Mouse (Mus musculus): ENCODE data around the gene Lrmda. TPM values are rescaled to one million over a fixed set of nuclear protein-coding genes. Genes with fewer than 3 reads are reported as not detected.

Gene Lrmda
- polyA plus RNA-seq, 1 experiment from 2014 or later = 0.23 TPM

DNA sequence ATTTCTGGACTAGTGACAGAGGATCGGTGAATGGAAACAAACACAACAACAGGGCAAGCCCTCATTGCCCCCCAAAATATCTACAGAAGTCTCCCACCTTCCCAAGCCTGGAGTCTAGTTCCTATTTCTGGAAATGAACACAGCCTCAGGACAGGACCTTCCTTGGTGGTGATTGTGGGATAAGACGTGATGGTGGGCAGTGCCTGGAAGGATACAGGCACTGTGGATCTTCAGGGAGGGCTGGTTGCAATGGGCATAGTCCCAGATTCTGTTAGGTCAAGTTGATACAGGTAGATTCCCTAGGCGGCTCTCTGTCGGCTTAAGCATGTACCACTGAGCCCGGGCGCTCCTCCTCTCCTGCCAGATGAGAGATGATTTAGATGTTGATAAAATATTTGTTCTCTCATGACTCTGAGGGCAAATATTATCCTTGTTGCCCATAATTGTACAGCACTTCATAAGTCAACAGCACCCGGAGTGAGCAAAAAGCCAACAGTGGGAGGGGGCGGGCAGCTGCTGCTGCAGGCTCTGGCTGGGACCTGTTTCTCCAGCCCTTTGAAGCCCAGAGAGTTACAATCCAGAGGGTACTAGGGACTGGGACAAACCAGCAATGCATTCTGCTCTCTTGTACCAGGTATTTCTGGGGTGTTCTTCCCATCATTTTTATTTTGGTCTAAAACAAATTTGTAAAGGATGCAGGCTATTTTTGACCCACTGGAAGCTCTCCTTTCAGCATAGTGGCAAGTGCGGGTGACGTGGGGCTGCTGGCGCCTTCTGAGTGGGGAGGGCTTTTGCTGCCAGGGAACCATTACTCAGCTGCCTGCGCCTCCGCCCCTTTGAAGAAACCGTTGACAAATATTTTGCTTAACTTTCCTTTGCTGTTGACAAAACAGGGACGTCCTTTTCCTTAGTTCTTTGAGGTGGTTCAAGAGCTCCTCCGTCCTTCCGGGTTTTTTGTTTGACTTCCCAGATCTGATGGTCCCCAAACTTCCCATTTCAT, 630.8 kb downstream of the Lrmda start:
- Histone ChIP-seq H3K9me3 (ENCODE audit: control insufficient read depth, low read length) (no peaks in the 10 kb centered on the region), H3K4me1 (ENCODE audit: control insufficient read depth, insufficient read depth, low read length) (peaks cover 8% of the 10 kb centered on the region), H3K27me3 (ENCODE audit: control insufficient read depth, insufficient read depth, low read length) (no peaks in the 10 kb centered on the region), H3K27ac (ENCODE audit: low read depth, low read length) (no peak overlapping the region), H3K9ac (ENCODE audit: low read length) (no peak overlapping the region), H3K4me2 (no peak overlapping the region), H3K4me3 (ENCODE audit: low read depth, low read length) (no peak overlapping the region), H3K36me3 (ENCODE audit: control insufficient read depth, insufficient read depth, low read length) (no peaks in the 10 kb centered on the region)
- no peak for DNase-seq (ENCODE audit: low spot score, missing footprints)
- no peak for ATAC-seq (ENCODE audit: low FRiP score)
- 79% methylated on average over 17 of the region's 17 CpGs for WGBS

DNA sequence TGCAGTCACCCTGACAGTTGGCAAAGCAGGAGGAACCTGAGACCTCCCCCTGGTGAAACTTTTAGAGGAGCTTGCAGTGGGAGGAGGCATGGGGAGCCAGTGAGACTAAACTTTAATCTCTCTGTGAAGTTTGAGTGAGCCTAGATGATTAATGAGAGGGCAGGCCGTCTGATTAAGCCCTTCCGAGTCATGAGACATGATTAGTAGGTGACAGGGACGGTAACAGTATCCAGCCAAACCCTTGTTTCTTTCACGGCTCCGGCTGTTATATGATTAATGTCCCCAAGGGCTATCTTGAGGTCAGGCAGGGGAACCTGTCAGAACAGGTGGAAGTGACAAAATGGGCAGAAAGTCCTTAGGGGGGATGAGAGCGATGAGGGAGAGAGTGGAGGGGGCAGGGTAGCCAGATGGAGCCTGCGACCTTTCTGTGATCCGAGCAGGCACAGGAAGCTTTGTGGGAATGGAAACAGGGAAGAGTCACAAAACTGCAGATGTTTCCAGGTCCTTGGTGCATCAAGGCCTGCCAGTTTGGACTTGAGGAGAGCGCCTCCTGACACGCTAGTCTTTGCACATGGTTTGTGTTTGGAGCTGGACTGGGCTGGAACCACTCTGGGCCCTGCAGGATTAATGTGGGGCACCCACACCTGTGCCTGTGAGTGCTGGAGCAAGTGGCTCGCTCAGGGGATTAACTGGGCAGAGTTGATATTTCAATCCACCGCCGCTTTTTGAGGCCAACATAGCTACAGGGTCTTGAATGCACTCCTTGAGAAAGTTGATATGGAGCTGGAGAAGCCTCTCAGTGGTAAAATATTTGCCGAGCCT, 631.8 kb downstream of the Lrmda start:
- no peaks in the 10 kb centered on the region for H3K36me3 ChIP-seq (ENCODE audit: control insufficient read depth, insufficient read depth, low read length)
- no peaks in the 10 kb centered on the region for H3K9me3 ChIP-seq (ENCODE audit: control insufficient read depth, low read length)
- no peak overlapping the region for H3K27ac ChIP-seq (ENCODE audit: low read depth, low read length)
- H3K27me3 ChIP-seq (ENCODE audit: control insufficient read depth, insufficient read depth, low read length) = no peaks in the 10 kb centered on the region
- H3K4me1 ChIP-seq (ENCODE audit: control insufficient read depth, insufficient read depth, low read length) = peaks cover 8% of the 10 kb centered on the region
- H3K4me3 ChIP-seq (ENCODE audit: low read depth, low read length) = no peak overlapping the region
- ATAC-seq (ENCODE audit: low FRiP score) (no peak), DNase-seq (ENCODE audit: low spot score, missing footprints) (no peak)
- H3K9ac ChIP-seq (ENCODE audit: low read length) = no peak overlapping the region
- 70% methylated on average over 14 of the region's 14 CpGs for WGBS
- no peak overlapping the region for H3K4me2 ChIP-seq

DNA sequence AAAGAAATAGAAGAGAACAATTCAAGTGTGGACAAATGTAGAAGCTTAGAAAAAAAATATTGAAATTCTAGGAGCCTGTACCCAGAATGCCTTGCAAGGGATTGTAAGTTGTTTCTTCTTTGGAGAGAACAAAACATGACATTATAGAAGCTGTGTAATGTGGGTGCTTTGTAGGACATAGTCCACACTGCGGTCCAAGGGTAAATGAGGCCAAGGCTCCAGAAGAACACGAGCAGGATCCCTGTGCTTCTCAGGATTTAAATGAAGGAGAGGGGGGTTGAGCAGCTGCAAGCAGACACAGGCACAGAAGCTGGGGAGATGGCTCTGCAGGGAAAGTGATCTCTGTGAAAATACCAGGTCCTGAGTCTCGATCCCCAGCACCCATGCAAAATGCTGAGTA, 643.0 kb downstream of the Lrmda start:
- WGBS = 84% methylated on average over 3 of the region's 3 CpGs
- no peaks in the 10 kb centered on the region for H3K36me3 ChIP-seq (ENCODE audit: control insufficient read depth, insufficient read depth, low read length)
- H3K27ac ChIP-seq (ENCODE audit: low read depth, low read length) = no peak overlapping the region
- no peak overlapping the region for H3K9ac ChIP-seq (ENCODE audit: low read length)
- H3K4me1 ChIP-seq (ENCODE audit: control insufficient read depth, insufficient read depth, low read length) = no peaks in the 10 kb centered on the region
- ATAC-seq (ENCODE audit: low FRiP score) = no peak
- H3K9me3 ChIP-seq (ENCODE audit: control insufficient read depth, low read length) = no peaks in the 10 kb centered on the region
- H3K4me2 ChIP-seq = no peak overlapping the region
- H3K27me3 ChIP-seq (ENCODE audit: control insufficient read depth, insufficient read depth, low read length) = no peaks in the 10 kb centered on the region
- no peak overlapping the region for H3K4me3 ChIP-seq (ENCODE audit: low read depth, low read length)
- no peak for DNase-seq (ENCODE audit: low spot score, missing footprints)

DNA sequence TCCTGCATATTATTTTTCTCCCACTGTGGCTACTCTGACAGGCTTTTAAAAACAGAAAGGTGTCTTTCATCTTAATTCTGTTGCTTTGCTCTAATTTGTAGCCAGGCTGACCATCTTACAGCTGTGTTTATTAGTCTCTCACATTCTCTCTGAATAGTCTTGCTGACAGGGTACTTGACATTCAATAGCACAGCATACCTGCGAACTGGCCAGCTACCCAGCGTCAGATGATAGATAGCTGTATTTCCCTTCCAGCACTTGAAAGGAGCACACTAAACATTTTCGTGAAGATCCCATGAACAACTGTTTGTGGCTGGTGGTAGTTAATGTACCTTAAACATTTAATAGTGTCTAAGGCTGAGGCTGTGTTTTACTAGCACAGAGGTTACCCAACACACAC, 646.9 kb downstream of the Lrmda start:
- H3K4me1 ChIP-seq (ENCODE audit: control insufficient read depth, insufficient read depth, low read length) = no peaks in the 10 kb centered on the region
- no peak for ATAC-seq (ENCODE audit: low FRiP score)
- 89% methylated on average over 3 of the region's 3 CpGs for WGBS
- H3K9ac ChIP-seq (ENCODE audit: low read length) = no peak overlapping the region
- H3K4me3 ChIP-seq (ENCODE audit: low read depth, low read length) = no peak overlapping the region
- DNase-seq (ENCODE audit: low spot score, missing footprints) = peak; percentile 69
- no peaks in the 10 kb centered on the region for H3K9me3 ChIP-seq (ENCODE audit: control insufficient read depth, low read length)
- no peak overlapping the region for H3K4me2 ChIP-seq
- H3K36me3 ChIP-seq (ENCODE audit: control insufficient read depth, insufficient read depth, low read length) = no peaks in the 10 kb centered on the region
- no peak overlapping the region for H3K27ac ChIP-seq (ENCODE audit: low read depth, low read length)
- no peaks in the 10 kb centered on the region for H3K27me3 ChIP-seq (ENCODE audit: control insufficient read depth, insufficient read depth, low read length)

DNA sequence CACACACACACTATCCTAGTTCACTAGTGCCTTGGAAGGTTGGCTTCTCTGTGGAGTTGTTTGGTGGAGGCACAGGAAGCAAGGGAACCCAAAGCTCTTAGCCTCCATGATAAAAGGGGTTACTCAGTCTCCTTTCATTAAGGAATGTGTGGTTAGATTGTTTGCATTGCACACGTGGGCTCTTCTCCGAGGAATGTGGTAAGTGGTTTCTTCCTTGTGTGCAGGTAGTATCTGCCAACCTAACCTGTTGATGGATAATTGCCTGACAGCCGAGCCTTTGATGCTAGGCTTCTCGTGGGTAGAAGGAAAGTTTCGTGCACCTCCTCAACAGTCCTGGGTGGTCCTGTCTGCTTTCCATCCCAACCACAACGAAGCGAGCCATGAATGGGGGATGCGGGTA, 648.8 kb downstream of the Lrmda start:
- WGBS = 80% methylated on average over 8 of the region's 8 CpGs
- no peak for ATAC-seq (ENCODE audit: low FRiP score)
- no peak overlapping the region for H3K27ac ChIP-seq (ENCODE audit: low read depth, low read length)
- no peaks in the 10 kb centered on the region for H3K36me3 ChIP-seq (ENCODE audit: control insufficient read depth, insufficient read depth, low read length)
- H3K9me3 ChIP-seq (ENCODE audit: control insufficient read depth, low read length) = no peaks in the 10 kb centered on the region
- no peak overlapping the region for H3K4me2 ChIP-seq
- peak; percentile 75 for DNase-seq (ENCODE audit: low spot score, missing footprints)
- no peak overlapping the region for H3K9ac ChIP-seq (ENCODE audit: low read length)
- H3K27me3 ChIP-seq (ENCODE audit: control insufficient read depth, insufficient read depth, low read length) = no peaks in the 10 kb centered on the region
- no peaks in the 10 kb centered on the region for H3K4me1 ChIP-seq (ENCODE audit: control insufficient read depth, insufficient read depth, low read length)
- H3K4me3 ChIP-seq (ENCODE audit: low read depth, low read length) = no peak overlapping the region

GRCm38 (mm10) chr14:22668711-22669110, 649.2 kb downstream of the Lrmda start:
- ATAC-seq (ENCODE audit: low FRiP score) (no peak), DNase-seq (ENCODE audit: low spot score, missing footprints) (no peak)
- WGBS = 86% methylated on average over 6 of the region's 6 CpGs
- Histone ChIP-seq H3K36me3 (ENCODE audit: control insufficient read depth, insufficient read depth, low read length) (no peaks in the 10 kb centered on the region), H3K4me2 (no peak overlapping the region), H3K9me3 (ENCODE audit: control insufficient read depth, low read length) (no peaks in the 10 kb centered on the region), H3K27ac (ENCODE audit: low read depth, low read length) (no peak overlapping the region), H3K4me3 (ENCODE audit: low read depth, low read length) (no peak overlapping the region), H3K27me3 (ENCODE audit: control insufficient read depth, insufficient read depth, low read length) (no peaks in the 10 kb centered on the region), H3K4me1 (ENCODE audit: control insufficient read depth, insufficient read depth, low read length) (no peaks in the 10 kb centered on the region), H3K9ac (ENCODE audit: low read length) (no peak overlapping the region)

GRCm38 (mm10) chr14:22673581-22673980, 654.1 kb downstream of the Lrmda start:
- Histone ChIP-seq H3K27me3 (ENCODE audit: control insufficient read depth, insufficient read depth, low read length) (no peaks in the 10 kb centered on the region), H3K9me3 (ENCODE audit: control insufficient read depth, low read length) (no peaks in the 10 kb centered on the region), H3K4me2 (no peak overlapping the region), H3K4me3 (ENCODE audit: low read depth, low read length) (no peak overlapping the region), H3K36me3 (ENCODE audit: control insufficient read depth, insufficient read depth, low read length) (no peaks in the 10 kb centered on the region), H3K9ac (ENCODE audit: low read length) (no peak overlapping the region), H3K4me1 (ENCODE audit: control insufficient read depth, insufficient read depth, low read length) (no peaks in the 10 kb centered on the region), H3K27ac (ENCODE audit: low read depth, low read length) (no peak overlapping the region)
- peak; percentile 61 for DNase-seq (ENCODE audit: low spot score, missing footprints)
- ATAC-seq (ENCODE audit: low FRiP score) = no peak
- WGBS = 62% methylated on average over 5 of the region's 5 CpGs

- Histone ChIP-seq H3K9ac (ENCODE audit: low read length) (no peak overlapping the region), H3K4me2 (no peak overlapping the region), H3K4me3 (ENCODE audit: low read depth, low read length) (no peak overlapping the region), H3K9me3 (ENCODE audit: control insufficient read depth, low read length) (no peaks in the 10 kb centered on the region), H3K27ac (ENCODE audit: low read depth, low read length) (no peak overlapping the region; the same call in 1 of the 2 replicates), H3K27me3 (ENCODE audit: control insufficient read depth, insufficient read depth, low read length) (no peaks in the 10 kb centered on the region), H3K4me1 (ENCODE audit: control insufficient read depth, insufficient read depth, low read length) (peaks cover 16% of the 10 kb centered on the region), H3K36me3 (ENCODE audit: control insufficient read depth, insufficient read depth, low read length) (no peaks in the 10 kb centered on the region)
- DNase-seq (ENCODE audit: low spot score, missing footprints) (peak; percentile 87), ATAC-seq (ENCODE audit: low FRiP score) (peak; percentile 55)
- 57% methylated on average over 5 of the region's 5 CpGs for WGBS
Observed at GRCm38 (mm10) chr14:22679008-22679704, 659.6 kb downstream of the Lrmda start.

Measured in midbrain, embryonic 11.5 days (tissue).